Mouse (Mus musculus) urinary bladder, adult 2 months (tissue): ENCODE measurements at regions not wholly inside any gene's neighbourhood (a gene's known extent, or its start where the extent isn't known, plus 50 kb on each side); places are given as distances from the start of the nearest gene placed in this dataset.

Experiments used
- DNase-seq: peaks from one replicate; pipeline ENCODE4 v3.0.0; 2022; ENCODE audit warnings: low spot score

DNA sequence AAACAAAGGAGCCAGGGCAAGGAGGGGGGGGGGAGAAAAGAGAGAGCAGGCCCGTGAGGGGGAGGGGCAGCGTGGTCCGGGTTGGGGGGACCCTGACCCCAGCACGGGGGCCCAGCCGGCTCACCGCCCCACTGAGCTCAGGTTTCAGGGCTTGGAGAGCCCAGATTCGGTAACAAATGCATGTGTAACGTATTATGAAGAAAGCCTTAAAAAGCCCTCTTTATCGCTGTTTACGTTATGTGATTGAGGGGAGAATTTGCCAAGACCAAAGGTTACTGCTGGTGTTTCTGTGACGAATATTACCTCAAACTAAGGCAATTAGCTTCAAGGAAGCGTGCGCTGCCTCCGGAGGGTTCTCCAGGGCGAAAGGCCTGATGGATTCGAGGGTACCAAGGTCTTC, 54.2 kb downstream of the Barx1 start:
- no peak for DNase-seq

DNA sequence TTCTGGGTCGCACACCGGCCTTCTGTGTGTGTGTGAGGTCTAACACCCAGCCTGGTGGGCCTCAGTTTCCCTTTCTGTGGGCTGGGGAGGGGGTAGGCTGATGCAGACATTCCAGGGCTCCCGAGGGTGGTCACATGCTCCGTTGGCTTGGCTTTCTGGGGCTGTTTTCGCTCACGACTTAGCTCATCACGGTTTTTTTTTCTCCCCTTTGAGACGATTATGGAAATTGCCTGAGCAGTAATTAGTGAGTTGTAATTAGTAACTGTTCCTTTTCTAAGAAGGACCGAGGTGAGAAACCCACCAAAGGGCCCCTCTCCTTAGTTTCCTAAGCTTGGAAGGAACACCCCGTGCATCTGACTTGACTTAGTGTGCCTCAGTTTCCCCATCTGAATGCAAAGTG, 54.7 kb downstream of the Barx1 start:
- no peak for DNase-seq

DNA sequence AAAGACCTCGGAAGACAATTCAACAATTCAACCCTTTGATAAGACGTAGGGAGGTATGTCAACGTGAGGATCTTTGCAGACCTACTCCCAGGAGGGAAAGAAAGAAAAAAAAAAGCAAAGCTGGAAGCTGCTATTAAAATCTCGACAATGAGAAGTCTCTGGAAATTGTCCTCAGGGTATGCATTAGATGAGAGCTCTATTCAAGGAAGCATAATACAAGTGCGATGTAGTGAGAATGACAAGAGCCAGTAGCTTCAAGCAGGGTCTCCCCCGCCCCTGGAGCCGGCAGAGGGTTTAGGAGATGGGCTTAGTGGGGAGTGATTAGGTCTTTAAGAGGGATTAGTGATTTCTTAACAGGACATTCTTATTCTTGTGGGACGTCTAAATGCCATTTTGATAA, 60.9 kb downstream of the Barx1 start:
- no peak for DNase-seq

DNA sequence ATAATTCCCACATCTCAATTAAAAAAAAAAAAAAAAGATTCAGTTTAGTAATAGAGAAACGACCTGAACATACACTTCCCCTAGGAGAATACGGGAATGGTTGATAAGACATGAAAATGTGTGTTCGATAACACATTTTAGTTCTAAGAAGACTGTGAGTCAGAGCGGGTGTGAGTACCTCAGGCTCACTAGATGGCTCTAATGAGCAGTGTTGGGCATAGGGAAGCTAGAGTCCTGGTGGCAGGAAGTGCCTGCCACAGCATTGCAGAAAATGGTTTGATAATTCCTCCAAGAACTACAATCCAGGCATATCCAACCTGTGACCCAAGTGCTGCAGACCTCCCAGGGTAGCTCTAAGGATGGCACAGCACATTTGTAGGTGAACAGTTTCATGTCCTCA, 63.6 kb downstream of the Barx1 start:
- DNase-seq, result no peak

DNA sequence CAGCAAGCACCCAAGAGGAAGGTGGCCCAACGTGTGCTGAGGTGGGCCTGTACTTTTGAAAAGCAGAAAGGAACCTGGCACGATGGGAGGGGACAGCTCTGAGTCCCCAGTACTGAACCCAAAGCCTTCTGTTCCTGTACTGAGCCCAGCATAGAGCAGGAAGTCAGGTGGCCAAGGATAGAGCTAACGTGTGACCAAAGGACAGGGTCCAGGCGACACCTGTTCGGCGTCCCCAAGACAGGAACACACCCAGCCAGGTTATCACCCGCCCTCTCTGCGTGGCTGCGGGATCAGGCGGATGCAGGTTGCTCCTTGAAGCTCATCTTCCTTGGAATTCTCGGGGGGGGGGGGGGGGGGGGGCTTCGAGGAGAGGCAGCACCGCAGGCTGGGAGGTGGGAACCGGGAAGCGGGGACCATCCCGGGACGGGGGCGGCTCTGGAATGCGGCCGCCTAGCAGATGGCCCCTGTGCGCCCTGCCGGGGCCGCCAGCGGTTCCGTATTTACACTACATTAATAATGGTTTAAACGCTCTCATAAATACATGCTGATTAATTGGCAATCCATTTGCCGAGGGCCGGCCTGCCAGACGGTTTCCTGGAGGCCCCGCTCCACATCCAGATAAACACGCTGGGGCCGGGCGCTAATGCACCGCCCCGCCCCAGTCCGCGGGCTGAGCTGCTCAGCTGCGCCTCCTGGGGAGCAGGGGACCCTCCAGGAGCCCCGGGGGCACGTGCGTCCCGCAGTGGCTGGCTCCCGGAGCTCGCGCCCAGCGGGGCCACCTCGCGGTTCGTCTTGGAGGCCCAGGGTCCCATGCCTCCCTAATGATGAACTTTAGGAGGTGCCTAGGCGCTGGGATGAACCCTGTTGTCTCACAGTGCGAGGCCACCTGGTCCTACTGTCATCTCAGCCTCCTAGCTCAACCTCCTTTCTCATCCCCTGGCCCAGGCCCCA, 68.5 kb downstream of the Barx1 start:
- DNase-seq, result no peak

DNA sequence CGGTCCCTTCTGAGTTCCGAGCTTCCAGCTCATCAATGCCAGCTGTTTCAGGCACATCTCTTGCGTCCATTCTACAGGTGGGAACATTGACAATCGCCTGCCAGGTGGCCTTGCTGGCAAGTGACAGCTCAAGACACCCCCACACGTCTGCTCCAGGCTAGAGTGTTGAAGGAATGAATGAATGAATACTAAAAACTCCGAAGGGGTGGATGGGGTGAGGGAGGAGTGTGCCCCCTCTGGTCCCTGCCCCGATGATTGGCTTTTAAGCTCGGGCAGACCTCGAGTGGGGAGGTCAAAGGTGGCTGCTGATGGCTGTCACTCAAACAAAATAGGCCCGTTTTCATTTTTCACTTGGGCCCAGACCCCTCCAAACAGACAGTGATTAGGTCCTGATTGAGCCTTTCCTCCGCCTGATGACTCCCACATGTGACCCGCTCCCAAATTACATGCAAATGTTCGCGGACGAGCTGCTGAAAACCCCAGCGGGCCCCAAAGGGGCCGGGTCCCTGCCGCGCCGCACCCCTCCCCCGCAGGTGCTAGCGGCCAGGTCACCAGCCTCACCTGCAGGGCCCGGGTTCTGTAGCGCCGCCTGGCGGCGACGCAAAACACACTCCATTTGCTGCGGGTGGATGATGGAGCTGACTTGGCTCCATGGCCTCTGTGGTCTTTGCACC, 69.5 kb downstream of the Barx1 start:
- DNase-seq, result peak; percentile 32

DNA sequence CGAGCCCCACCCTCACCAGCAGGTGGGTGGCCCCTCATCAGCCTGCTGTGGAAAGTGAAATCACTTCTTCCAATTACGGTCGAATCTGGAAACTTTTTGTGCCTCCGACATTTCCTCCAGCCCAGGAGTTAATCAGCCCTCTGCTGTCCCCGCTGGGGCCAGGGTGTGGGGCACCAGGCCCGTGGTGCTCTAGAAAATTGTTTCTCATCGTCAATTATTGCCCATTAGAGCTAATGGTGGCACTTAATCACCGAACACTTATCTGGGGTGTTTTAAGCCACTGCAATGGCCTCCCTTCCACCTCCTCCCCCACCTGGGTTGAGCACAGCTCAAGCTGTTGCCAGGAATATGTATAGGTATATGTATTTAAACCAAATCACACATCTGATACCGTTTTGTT, 72.2 kb downstream of the Barx1 start:
- DNase-seq, result no peak

DNA sequence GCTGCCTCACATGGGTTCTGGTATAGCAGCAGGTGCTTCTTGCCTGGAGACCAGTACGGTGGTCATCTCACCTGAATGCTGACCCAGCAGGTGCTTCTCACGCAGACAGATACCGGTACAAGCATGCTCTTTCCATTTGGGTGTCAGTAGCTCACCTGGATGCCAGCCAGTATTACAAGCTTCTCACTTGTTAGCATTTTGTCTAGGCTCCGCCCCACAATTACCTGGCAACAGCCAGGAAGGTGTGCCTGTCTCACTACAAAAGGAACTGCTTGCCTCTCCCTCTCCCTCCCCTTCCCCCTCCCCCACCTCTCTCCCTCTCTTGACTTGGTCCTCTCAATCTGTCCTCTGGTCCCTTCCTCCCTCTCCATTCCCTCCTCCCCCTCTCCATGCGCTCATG, 82.8 kb downstream of the Barx1 start:
- no peak for DNase-seq

DNA sequence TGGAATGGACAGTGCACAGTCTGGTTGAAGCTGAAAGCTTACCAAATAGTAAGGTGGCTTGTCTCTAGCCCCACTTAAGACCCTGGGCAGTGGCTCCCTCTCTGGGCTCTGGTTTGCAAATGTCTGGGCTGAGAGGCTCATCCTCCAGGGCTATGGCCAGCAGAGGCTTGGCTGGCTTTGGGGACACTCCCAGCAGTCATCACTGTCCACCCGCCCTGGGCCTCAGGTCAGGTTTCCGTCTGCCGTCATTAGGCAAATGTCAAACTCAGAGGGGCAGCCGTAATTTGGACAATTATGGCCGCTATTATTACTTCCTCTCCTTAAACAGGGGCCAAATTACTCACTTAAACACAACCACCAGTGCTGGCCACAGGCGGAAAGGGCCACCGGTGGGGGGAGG, 83.5 kb downstream of the Barx1 start:
- DNase-seq, result no peak
